Mouse (Mus musculus) stomach, postnatal 0 days (tissue): ENCODE data around the gene Moap1. TPM values are rescaled to one million over a fixed set of nuclear protein-coding genes. Genes with fewer than 3 reads are reported as not detected.

Experiments
- ATAC-seq: fragments of 200-750 bp; cut with Nextera tagmentation; 2 replicates; pipeline ENCODE4 v1.8.0; 2017; ENCODE audit not compliant: low FRiP score, low TSS enrichment
- DNase-seq: peaks from one replicate; pipeline ENCODE4 v3.0.0-alpha.2; 2016; ENCODE audit warnings: low spot score
- H3K27ac ChIP-seq: fragments of 300-500 bp; sonication (generic); replicated peaks from 2 replicates; pipeline ENCODE4 v1.5.1; 2014; ENCODE audit warnings: mild to moderate bottlenecking, control low read depth
- H3K27me3 ChIP-seq: fragments of 300-500 bp; sonication (generic); 2 replicates; pipeline ENCODE4 v1.6.1; 2014; ENCODE audit warnings: low read length; ENCODE audit not compliant: control insufficient read depth, insufficient read depth
- H3K36me3 ChIP-seq: fragments of 300-500 bp; sonication (generic); 2 replicates; pipeline ENCODE4 v1.6.1; 2014; ENCODE audit warnings: low read length, mixed read lengths; ENCODE audit not compliant: control insufficient read depth, insufficient read depth
- H3K4me1 ChIP-seq: fragments of 300-500 bp; sonication (generic); replicated peaks from 2 replicates; pipeline ENCODE4 v1.6.1; 2014; ENCODE audit warnings: antibody characterized with exemption; ENCODE audit not compliant: control insufficient read depth, insufficient read depth
- H3K4me2 ChIP-seq: fragments of 300-500 bp; sonication (generic); replicated peaks from 2 replicates; pipeline ENCODE4 v1.6.1; 2014; ENCODE audit warnings: low read depth, mild to moderate bottlenecking, control low read depth, moderate library complexity
- H3K4me3 ChIP-seq: fragments of 300-500 bp; sonication (generic); 2 replicates; pipeline ENCODE4 v1.5.1; 2014; ENCODE audit warnings: low read depth, low read length, control low read depth
- H3K9ac ChIP-seq: fragments of 300-500 bp; sonication (generic); 2 replicates; pipeline ENCODE4 v1.6.1; 2014; ENCODE audit warnings: mild to moderate bottlenecking, low read length, control low read depth, mixed read lengths
- H3K9me3 ChIP-seq: fragments of 300-500 bp; sonication (generic); 2 replicates; pipeline ENCODE4 v1.6.1; 2016; ENCODE audit warnings: low read length; ENCODE audit not compliant: control insufficient read depth
- CTCF ChIP-seq: IDR thresholded peaks from 2 replicates; pipeline ENCODE4 v1.5.1; 2016; ENCODE audit warnings: antibody characterized with exemption, low read depth, mild to moderate bottlenecking, moderate library complexity
- EP300 ChIP-seq: optimal IDR thresholded peaks from 2 replicates; pipeline ENCODE3; 2016; ENCODE audit warnings: antibody characterized with exemption
- WGBS: fragments of 180-500 bp; shearing (Covaris S2); extraction: QIAGEN DNeasy Blood & Tissue Kit; methylation state at CpG from one replicate; pipeline ENCODE4 v1.1.7; 2014; 5-methylcytosine and 5-hydroxymethylcytosine counted together
- polyA plus RNA-seq: library from polyadenylated mRNA; unstranded; fragments of >200 nt; fragmentation: Nextera tagmentation; extraction: Ambion mirVana; gene quantifications from 2 replicates; pipeline ENCODE4 v1.2.1, GENCODE M21; 2015

Gene Moap1
- polyA plus RNA-seq, 1 experiment from 2014 or later, result 8.1 TPM

GRCm38 (mm10) chr12:102779452-102779851 lies 36.0 kb upstream of the Moap1 start:
- Histone ChIP-seq H3K27me3 (no peaks in the 10 kb centered on the region), H3K4me2 (no peak overlapping the region), H3K27ac (no peak overlapping the region), H3K4me3 (no peak overlapping the region), H3K9ac (no peak overlapping the region), H3K9me3 (no peaks in the 10 kb centered on the region), H3K36me3 (peaks cover 14% of the 10 kb centered on the region), H3K4me1 (no peaks in the 10 kb centered on the region)
- DNase-seq (peak; percentile 63), ATAC-seq (peak; percentile 64; the same call in 1 of the 2 replicates)
- 38% methylated on average over 3 of the region's 3 CpGs for WGBS
- TF ChIP-seq EP300, result no peak
- TF ChIP-seq CTCF, result peak; percentile 60

- no peak for TF ChIP-seq CTCF
- no peak for TF ChIP-seq EP300
- WGBS, result 81% methylated on average over 5 of the region's 5 CpGs
- Histone ChIP-seq H3K4me2 (no peak overlapping the region), H3K36me3 (peaks cover 15% of the 10 kb centered on the region), H3K9me3 (no peaks in the 10 kb centered on the region), H3K4me1 (no peaks in the 10 kb centered on the region), H3K4me3 (no peak overlapping the region), H3K27ac (no peak overlapping the region), H3K27me3 (no peaks in the 10 kb centered on the region), H3K9ac (no peak overlapping the region)
- ATAC-seq, result no peak
- no peak for DNase-seq
These were observed 34.7 kb upstream of the Moap1 start for GRCm38 (mm10) chr12:102778151-102778550.

- H3K4me1 ChIP-seq, result no peaks in the 10 kb centered on the region
- H3K27me3 ChIP-seq, result no peaks in the 10 kb centered on the region
- no peak overlapping the region for H3K27ac ChIP-seq
- no peak for TF ChIP-seq CTCF
- TF ChIP-seq EP300, result no peak
- H3K4me2 ChIP-seq, result no peak overlapping the region
- no peak overlapping the region for H3K4me3 ChIP-seq
- peaks cover 23% of the 10 kb centered on the region for H3K36me3 ChIP-seq
- 92% methylated on average over 14 of the region's 14 CpGs for WGBS
- H3K9ac ChIP-seq, result no peak overlapping the region
- DNase-seq (no peak), ATAC-seq (no peak)
- no peaks in the 10 kb centered on the region for H3K9me3 ChIP-seq
These were observed 32.6 kb upstream of the Moap1 start for GRCm38 (mm10) chr12:102776035-102776434.

- peaks cover 29% of the 10 kb centered on the region for H3K36me3 ChIP-seq
- H3K4me1 ChIP-seq, result no peaks in the 10 kb centered on the region
- TF ChIP-seq CTCF (no peak), EP300 (no peak)
- no peak overlapping the region for H3K27ac ChIP-seq
- no peak overlapping the region for H3K9ac ChIP-seq
- 94% methylated on average over 5 of the region's 5 CpGs for WGBS
- ATAC-seq (no peak), DNase-seq (no peak)
- no peaks in the 10 kb centered on the region for H3K27me3 ChIP-seq
- H3K4me3 ChIP-seq, result no peak overlapping the region
- no peaks in the 10 kb centered on the region for H3K9me3 ChIP-seq
- no peak overlapping the region for H3K4me2 ChIP-seq
These were observed 29.2 kb upstream of the Moap1 start for GRCm38 (mm10) chr12:102772676-102773075.

- no peak for DNase-seq
- TF ChIP-seq CTCF, result no peak
- TF ChIP-seq EP300, result no peak
- H3K27me3 ChIP-seq, result no peaks in the 10 kb centered on the region
- ATAC-seq, result no peak
- no peak overlapping the region for H3K9ac ChIP-seq
- no peak overlapping the region for H3K27ac ChIP-seq
- WGBS, result 92% methylated on average over 8 of the region's 8 CpGs
- no peaks in the 10 kb centered on the region for H3K4me1 ChIP-seq
- no peaks in the 10 kb centered on the region for H3K9me3 ChIP-seq
- no peak overlapping the region for H3K4me3 ChIP-seq
- peaks cover 23% of the 10 kb centered on the region for H3K36me3 ChIP-seq
- H3K4me2 ChIP-seq, result no peak overlapping the region
These were observed 28.1 kb upstream of the Moap1 start for GRCm38 (mm10) chr12:102771601-102772000.

GRCm38 (mm10) chr12:102769000-102769399 lies 25.5 kb upstream of the Moap1 start:
- Histone ChIP-seq H3K27me3 (no peaks in the 10 kb centered on the region), H3K4me3 (no peak overlapping the region), H3K27ac (no peak overlapping the region), H3K4me2 (no peak overlapping the region), H3K9ac (no peak overlapping the region), H3K9me3 (no peaks in the 10 kb centered on the region), H3K4me1 (no peaks in the 10 kb centered on the region), H3K36me3 (peaks cover 19% of the 10 kb centered on the region)
- ATAC-seq (no peak), DNase-seq (no peak)
- TF ChIP-seq CTCF (peak; percentile 61), EP300 (no peak)
- WGBS, result 92% methylated on average over 4 of the region's 4 CpGs
